In the genomic region with DNA sequence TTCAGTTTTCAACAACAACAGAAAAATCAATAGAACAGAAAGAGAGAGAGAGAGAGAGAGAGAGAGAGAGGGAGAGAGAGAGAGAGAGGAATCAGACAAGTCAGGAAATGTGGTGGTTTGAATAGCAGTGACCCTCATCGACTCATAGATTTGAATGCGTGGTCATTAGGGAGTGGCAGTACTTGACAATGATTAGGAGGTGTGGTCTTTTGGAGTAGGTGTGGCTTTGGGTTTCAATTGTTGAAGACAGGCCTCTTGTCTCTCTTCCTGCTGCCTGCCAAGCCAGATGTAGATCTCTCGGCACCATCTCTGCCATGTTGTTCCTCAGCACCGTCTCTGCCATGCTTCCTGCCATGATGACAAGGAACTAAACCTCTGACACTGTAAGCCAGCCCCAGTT, we compare ENCODE assay signal across 19 mouse cellular contexts.
DNase-seq lines count a peak whose midpoint lies in the region; ATAC-seq and TF ChIP-seq lines count a peak whose summit lies in the region.
"Had no signal": no experiment of that assay in that cellular context is flagged by ENCODE, and none has a peak within 500 bp of the region (broad histone marks: within the 10 kb centered on the region; RNA-seq: fewer than 3 reads in every experiment).

No protein-coding gene starts in this region.

- dilution Hi-C loops in CH12.LX (cut with MboI; ENCODE audit: extremely low pct_ligation_motif_present, extremely low pct_unique_long_range_greater_than_20kb, low sequenced_read_pairs) = no loop called here

- TF ChIP-seq POLR2A in CH12.LX (IDR thresholded peaks at IDR 0.05; ENCODE audit: low read depth, low read length) (no peak), MEL (IDR thresholded peaks at IDR 0.05; ENCODE audit: control insufficient read depth in 1 of 2, insufficient read depth in 1 of 2, low read depth in 1 of 2, low read length in 2 of 2, poor library complexity in 1 of 2) (no peak)

- TF ChIP-seq CTCF in CH12.LX (conservative IDR thresholded peaks at IDR 0.05 in 1 of 2, IDR thresholded peaks at IDR 0.05 in 1 of 2; ENCODE audit: low read depth in 2 of 2, low read length in 2 of 2) (no peak), MEL (IDR thresholded peaks at IDR 0.05 in 2 of 3, conservative IDR thresholded peaks at IDR 0.05 in 1 of 3; ENCODE audit: control insufficient read depth in 1 of 3, insufficient read depth in 1 of 3, low read depth in 2 of 3, low read length in 3 of 3, poor library complexity in 1 of 3, severe bottlenecking in 1 of 3) (no peak)

- H3K79me2 ChIP-seq in CH12.LX (replicated peaks; ENCODE audit: control insufficient read depth, extremely low read depth, insufficient read depth, poor library complexity, severe bottlenecking) = no peaks in the 10 kb centered on the region
- H3K79me2 ChIP-seq in MEL (ENCODE audit: control insufficient read depth, insufficient read depth, low read length, poor library complexity) = no peaks in the 10 kb centered on the region

- no peak overlapping the region for H3K4me2 ChIP-seq in CH12.LX (ENCODE audit: insufficient read depth, low read depth, poor library complexity, severe bottlenecking)
- H3K4me2 ChIP-seq: heart, embryonic 12.5 days; hindbrain, embryonic 14.5 days had no signal

- H3K9ac ChIP-seq in CH12.LX (ENCODE audit: insufficient read depth, low read depth) = no peak overlapping the region
- no peak overlapping the region for H3K9ac ChIP-seq in MEL (ENCODE audit: control insufficient read depth, low read depth, low read length, poor library complexity, severe bottlenecking)
- H3K9ac ChIP-seq: heart, embryonic 12.5 days; hindbrain, embryonic 14.5 days had no signal

- H3K9me3 ChIP-seq in CH12.LX (replicated peaks; ENCODE audit: low read length) (no peaks in the 10 kb centered on the region), MEL (replicated peaks; ENCODE audit: insufficient read depth, low read length) (no peaks in the 10 kb centered on the region)
- H3K9me3 ChIP-seq: embryonic facial prominence, embryonic 10.5 days; forebrain, embryonic 10.5 days; G1E; heart, embryonic 12.5 days; hindbrain, embryonic 10.5 days had no signal

- H3K4me1 ChIP-seq in CH12.LX (ENCODE audit: control insufficient read depth in 1 of 2, insufficient read depth in 2 of 2) = peaks cover 10 to 38% of the 10 kb centered on the region in 2 experiments
- no peaks in the 10 kb centered on the region for H3K4me1 ChIP-seq in MEL (ENCODE audit: control insufficient read depth in 1 of 2, insufficient read depth in 2 of 2, low read length in 2 of 2)
- H3K4me1 ChIP-seq: embryonic facial prominence, embryonic 10.5 days; heart, embryonic 12.5 days had no signal

- ATAC-seq in megakaryocyte-erythroid progenitor cell, adult 5-6 weeks (replicated peaks; ENCODE audit: low FRiP score, low TSS enrichment, poor library complexity, severe bottlenecking) = peak; percentile 14; the same call in 1 of the 2 replicates
- ATAC-seq: forebrain, embryonic 14.5 days; intestine, embryonic 16.5 days had no signal

- peak; percentile 66 for DNase-seq in CH12.LX (ENCODE audit: extremely low read depth)
- DNase-seq in MEL (ENCODE audit: low read depth, low spot score) = peak; percentile 15
- no peak for DNase-seq in layer of hippocampus, postnatal 25 days (ENCODE audit: extremely low spot score in 1 of 2, low spot score in 1 of 2)
- no peak for DNase-seq in cerebellum, adult 11 months
- no peak for DNase-seq in spleen, postnatal 4 days (ENCODE audit: low spot score in 2 of 2)
- DNase-seq: adrenal gland, adult 8-10 months; adrenal gland, postnatal 36 days; cerebellum, adult 9-10 months; gastrocnemius, adult 2 months; gastrocnemius, postnatal 25 days had no signal

- H3K36me3 ChIP-seq in CH12.LX (replicated peaks in 1 of 2; ENCODE audit: control insufficient read depth in 1 of 2, insufficient read depth in 1 of 2, low read length in 1 of 2) (peaks cover 0 to 5% of the 10 kb centered on the region in 2 experiments), MEL (ENCODE audit: control insufficient read depth in 1 of 2, insufficient read depth in 2 of 2, low read length in 2 of 2) (peaks cover 0 to 2% of the 10 kb centered on the region in 2 experiments; a peak in 2 of 4 replicates)

- TF ChIP-seq EP300 in CH12.LX (IDR thresholded peaks at IDR 0.05; ENCODE audit: low read length) (no peak), MEL (IDR thresholded peaks at IDR 0.05; ENCODE audit: low read depth in 1 of 2, low read length in 2 of 2) (no peak)

- H3K27ac ChIP-seq in CH12.LX (ENCODE audit: insufficient read depth, low read depth) (no peak overlapping the region), MEL (ENCODE audit: control insufficient read depth, low read depth, low read length) (no peak overlapping the region)
- H3K27ac ChIP-seq: embryonic facial prominence, embryonic 10.5 days; forebrain, embryonic 10.5 days; gastrocnemius, adult 2 months; hindbrain, embryonic 14.5 days had no signal

- in situ Hi-C loops in CH12.LX (cut with MboI; ENCODE audit: low pct_ligation_motif_present, low pct_unique_long_range_greater_than_20kb, low sequenced_read_pairs) = loop anchor here (10.0 kb wide), 1 partner anchor 149 kb away; no protein-coding TSS in a partner anchor

- no peak overlapping the region for H3K4me3 ChIP-seq in CH12.LX (replicated peaks in 1 of 3; ENCODE audit: low read depth in 2 of 3, low read length in 2 of 3, poor library complexity in 1 of 3)
- no peak overlapping the region; a peak in 1 of 4 replicates for H3K4me3 ChIP-seq in MEL (ENCODE audit: control insufficient read depth in 1 of 2, insufficient read depth in 1 of 2, low read depth in 2 of 2, low read length in 2 of 2)
- H3K4me3 ChIP-seq: embryonic facial prominence, embryonic 10.5 days; forebrain, embryonic 10.5 days; gastrocnemius, adult 2 months; heart, embryonic 12.5 days; hindbrain, embryonic 10.5 days had no signal

- no peaks in the 10 kb centered on the region for H3K27me3 ChIP-seq in CH12.LX (replicated peaks)
- no peaks in the 10 kb centered on the region for H3K27me3 ChIP-seq in MEL (ENCODE audit: control insufficient read depth in 1 of 2, insufficient read depth in 2 of 2, low read length in 2 of 2)
- H3K27me3 ChIP-seq: heart, embryonic 12.5 days had no signal

- TF ChIP-seq RAD21 in CH12.LX (IDR thresholded peaks at IDR 0.05; ENCODE audit: low read depth, low read length) (no peak), MEL (IDR thresholded peaks at IDR 0.05; ENCODE audit: low read depth, low read length) (no peak)

TF ChIP-seq in CH12.LX, 34 proteins besides CTCF, POLR2A, EP300 and RAD21:
- TF ChIP-seq POLR2AphosphoS2 (IDR thresholded peaks at IDR 0.05; ENCODE audit: low read depth, low read length) (no peak), IRF4 (IDR thresholded peaks at IDR 0.05; ENCODE audit: low read depth, low read length) (no peak), BHLHE40 (IDR thresholded peaks at IDR 0.05; ENCODE audit: low read depth, low read length) (no peak), KAT2A (IDR thresholded peaks at IDR 0.05; ENCODE audit: insufficient replicate concordance, low read length) (no peak), ETS1 (conservative IDR thresholded peaks at IDR 0.05; ENCODE audit: low read depth, low read length) (no peak), HCFC1 (IDR thresholded peaks at IDR 0.05; ENCODE audit: low read depth, low read length) (no peak), MXI1 (IDR thresholded peaks at IDR 0.05; ENCODE audit: low read depth, low read length) (no peak), CHD1 (IDR thresholded peaks at IDR 0.05; ENCODE audit: low read depth, low read length) (no peak), TCF12 (IDR thresholded peaks at IDR 0.05; ENCODE audit: low read depth, low read length) (no peak), USF1 (IDR thresholded peaks at IDR 0.05; ENCODE audit: low read depth, low read length) (no peak), CHD2 (IDR thresholded peaks at IDR 0.05; ENCODE audit: low read length) (no peak), E2F4 (IDR thresholded peaks at IDR 0.05; ENCODE audit: insufficient replicate concordance, low read depth, low read length) (no peak), SMC3 (IDR thresholded peaks at IDR 0.05; ENCODE audit: low read depth, low read length) (no peak), ZMIZ1 (IDR thresholded peaks at IDR 0.05; ENCODE audit: low read depth, low read length) (no peak), ZC3H11A (IDR thresholded peaks at IDR 0.05; ENCODE audit: low read depth, low read length) (no peak), MAZ (IDR thresholded peaks at IDR 0.05; ENCODE audit: low read depth, low read length) (no peak)
TF ChIP-seq in CH12.LX: peak in this region for 0.

TF ChIP-seq in MEL, 35 proteins besides CTCF, POLR2A, EP300 and RAD21:
- TF ChIP-seq TAL1 (IDR thresholded peaks at IDR 0.05; ENCODE audit: low read length) = no peak
- TF ChIP-seq JUND (IDR thresholded peaks at IDR 0.05; ENCODE audit: low read depth, low read length) = no peak
- no peak for TF ChIP-seq TCF12 (IDR thresholded peaks at IDR 0.05; ENCODE audit: low read depth, low read length)
- no peak for TF ChIP-seq SMC3 (IDR thresholded peaks at IDR 0.05; ENCODE audit: low read depth, low read length)
- TF ChIP-seq MYB (IDR thresholded peaks at IDR 0.05; ENCODE audit: low read depth, low read length) = no peak

Comparison
In these comparisons a context has a peak if more than half of its experiments do, and no peak if none do; other contexts are left out.
1. DNase-seq: peak in CH12.LX (single experiment) and MEL (single experiment); none in layer of hippocampus, postnatal 25 days (0 of 2), cerebellum, adult 11 months (single experiment) and spleen, postnatal 4 days (0 of 2).